Mouse (Mus musculus): ENCODE data around the gene Klhdc3.

GRCm38 (mm10) chr17:46678911-46679310 lies 1.8 kb downstream of the Klhdc3 start:
- no peak for TF ChIP-seq POLR2A (IDR thresholded peaks at IDR 0.05; ENCODE audit: low read depth, low read length)
- no peak for TF ChIP-seq CTCF (IDR thresholded peaks at IDR 0.05; ENCODE audit: borderline replicate concordance, insufficient read depth, low read length)
